Mouse (Mus musculus) brain, adult 2 months (tissue): ENCODE measurements at regions not wholly inside any gene's neighbourhood (a gene's known extent, or its start where the extent isn't known, plus 50 kb on each side); places are given as distances from the start of the nearest gene placed in this dataset.
A peak's percentile ranks its signal among the peaks of the same experiment; 100 is the strongest.

Experiments
- DNase-seq: peaks from one replicate; pipeline ENCODE4 v3.0.0; 2011; ENCODE audit warnings: low read depth, low spot score

DNA sequence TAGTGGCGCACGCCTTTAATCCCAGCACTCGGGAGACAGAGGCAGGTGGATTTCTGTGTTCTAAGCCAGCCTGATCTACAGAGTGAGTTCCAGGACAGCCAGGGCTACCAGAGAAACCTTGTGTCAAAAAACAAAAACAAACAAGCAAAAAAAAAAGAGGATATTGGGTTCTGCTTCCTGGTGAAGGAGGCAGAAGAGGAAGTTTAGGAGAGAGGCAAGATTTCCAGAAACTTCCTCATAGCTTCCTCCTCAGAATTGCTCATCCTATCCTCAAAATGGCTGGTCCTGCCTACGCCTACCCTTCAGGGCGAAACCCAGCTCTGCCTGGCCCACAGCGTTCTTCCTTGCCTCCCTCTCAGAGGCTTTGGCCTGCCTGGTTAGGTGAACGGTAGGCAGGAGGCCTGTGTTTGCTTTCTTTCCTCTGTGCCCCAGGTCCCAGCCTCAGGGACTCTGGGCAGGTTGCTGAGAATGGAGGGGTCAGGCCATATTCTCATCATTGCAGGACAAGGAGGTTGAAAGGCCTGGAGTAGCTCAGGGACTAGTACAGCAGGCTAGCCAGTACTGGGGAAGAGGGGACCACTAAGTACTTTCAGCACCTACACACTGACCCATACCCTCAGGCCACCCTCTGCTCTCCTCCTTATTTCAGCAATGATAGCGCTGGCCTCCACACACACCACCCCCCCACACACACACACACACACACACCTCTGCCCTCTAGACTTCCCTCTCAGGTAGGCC, 79.6 kb downstream of the Zfp36l2 start:
- DNase-seq: no peak

DNA sequence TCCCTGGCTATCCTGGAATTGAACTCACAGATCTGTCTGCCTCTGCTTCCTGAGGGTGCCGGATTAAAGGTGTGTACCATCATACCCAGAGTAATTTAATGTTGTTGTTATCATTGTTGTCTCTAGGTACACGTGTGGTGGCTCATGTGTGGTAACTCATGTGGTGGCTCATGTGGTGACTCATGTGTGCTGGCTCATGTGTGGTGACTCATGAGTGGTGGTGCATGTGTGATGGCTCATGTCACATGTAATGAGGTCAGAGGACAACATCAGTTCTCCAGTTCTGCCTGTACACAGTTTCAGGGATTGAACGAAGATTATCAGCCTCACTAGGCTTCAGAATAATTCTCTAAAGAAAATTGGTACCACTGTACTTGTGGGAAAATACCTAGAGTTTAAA, 80.2 kb downstream of the Zfp36l2 start:
- no peak for DNase-seq

DNA sequence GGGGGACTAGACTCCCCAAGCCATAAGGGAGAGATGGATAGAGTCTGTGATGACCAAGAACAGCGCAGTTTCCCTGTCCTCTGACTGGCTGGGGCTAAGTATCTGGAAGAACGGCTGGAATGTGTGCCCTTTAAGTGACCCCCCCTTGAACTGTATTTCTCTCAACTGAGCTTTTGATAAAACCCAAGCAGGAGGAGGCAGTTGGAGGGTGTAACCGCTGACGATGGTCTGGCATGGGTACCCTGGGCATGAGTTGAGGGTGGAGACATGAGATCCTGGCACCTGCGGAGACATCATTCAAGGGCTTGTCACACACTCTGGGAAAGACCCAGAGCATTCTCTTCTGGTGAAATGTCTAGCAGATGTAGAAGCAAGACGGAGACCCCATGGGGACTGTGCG, 83.5 kb downstream of the Zfp36l2 start:
- DNase-seq: peak; percentile 53

DNA sequence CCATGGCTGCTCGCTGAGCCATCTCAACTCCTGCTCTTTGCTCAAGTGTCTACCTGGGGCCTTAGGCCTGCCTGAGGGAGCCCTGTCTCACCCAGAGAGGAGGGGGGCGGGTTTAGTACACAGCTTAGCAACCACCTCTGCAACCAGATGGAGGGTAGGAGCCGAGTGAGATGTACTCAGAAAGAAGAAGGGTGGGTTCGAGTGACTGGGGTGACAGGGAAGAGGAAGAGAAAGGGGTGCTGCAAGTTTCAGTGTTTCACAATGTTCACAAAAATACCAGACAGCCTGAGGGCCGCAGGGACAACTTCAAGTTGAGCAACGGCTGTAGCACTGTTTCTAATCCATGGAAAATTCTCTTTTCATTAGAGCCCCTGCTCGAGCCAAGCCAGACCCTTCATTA, 84.4 kb downstream of the Zfp36l2 start:
- DNase-seq: peak; percentile 63

DNA sequence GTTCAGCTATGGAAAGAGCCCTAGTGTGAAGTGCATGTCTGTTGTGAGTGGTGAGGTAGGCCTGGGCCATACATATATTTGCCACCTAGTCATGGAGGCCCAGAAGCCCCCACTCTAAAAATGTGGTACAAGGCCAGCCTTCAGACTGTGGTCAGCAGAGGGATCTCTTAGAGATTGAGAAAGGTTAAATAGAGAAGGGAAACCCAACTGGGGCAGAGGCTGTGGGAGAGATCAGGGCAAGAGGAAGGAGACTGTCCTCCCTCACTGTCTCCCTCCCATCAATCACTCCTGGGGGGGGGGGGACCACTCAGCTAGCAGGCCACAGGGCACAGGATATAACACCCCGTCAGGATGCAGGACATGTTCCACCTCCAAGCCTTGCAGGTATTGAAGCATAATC, 86.1 kb downstream of the Zfp36l2 start:
- no peak for DNase-seq

DNA sequence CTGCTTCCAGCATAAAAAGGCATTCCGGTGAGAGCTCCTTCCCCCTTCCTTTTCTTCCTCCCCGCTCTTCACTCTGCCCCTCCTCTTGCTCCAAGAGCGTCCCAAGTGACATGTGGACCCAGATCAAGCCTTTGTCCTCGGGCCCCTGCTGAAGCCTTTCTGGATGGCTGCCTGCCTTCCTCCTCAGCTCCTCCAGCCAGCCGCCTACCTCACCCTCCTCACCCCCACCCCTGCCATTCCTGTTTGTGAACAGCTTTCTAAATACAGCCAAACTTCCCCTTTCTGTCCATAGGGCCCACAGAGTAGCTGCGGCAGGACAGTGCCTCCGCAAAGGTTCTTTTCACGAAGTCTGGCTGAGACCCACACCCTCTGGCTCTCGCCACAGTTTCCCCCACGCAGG, 87.2 kb downstream of the Zfp36l2 start:
- DNase-seq: peak; percentile 53

DNA sequence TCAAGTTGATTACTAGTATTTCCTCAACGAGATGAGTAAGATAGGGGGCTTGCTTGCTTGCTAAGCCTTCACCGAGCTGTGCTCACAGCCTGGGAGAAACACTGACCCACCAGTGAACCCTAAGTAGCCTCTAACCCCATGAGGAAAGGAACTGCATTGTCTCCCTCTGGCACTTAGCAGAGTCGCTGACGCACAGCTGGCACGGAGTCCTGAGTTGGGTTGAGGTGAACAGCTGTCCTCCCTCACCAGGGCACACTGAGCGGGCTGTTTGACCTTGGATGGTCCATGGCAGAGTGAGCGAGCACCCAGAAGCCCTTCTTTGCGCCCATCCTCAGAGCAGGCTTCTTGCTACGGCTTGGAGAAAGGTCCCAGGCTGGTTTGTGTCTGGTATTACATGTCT, 88.0 kb downstream of the Zfp36l2 start:
- peak; percentile 73 for DNase-seq

DNA sequence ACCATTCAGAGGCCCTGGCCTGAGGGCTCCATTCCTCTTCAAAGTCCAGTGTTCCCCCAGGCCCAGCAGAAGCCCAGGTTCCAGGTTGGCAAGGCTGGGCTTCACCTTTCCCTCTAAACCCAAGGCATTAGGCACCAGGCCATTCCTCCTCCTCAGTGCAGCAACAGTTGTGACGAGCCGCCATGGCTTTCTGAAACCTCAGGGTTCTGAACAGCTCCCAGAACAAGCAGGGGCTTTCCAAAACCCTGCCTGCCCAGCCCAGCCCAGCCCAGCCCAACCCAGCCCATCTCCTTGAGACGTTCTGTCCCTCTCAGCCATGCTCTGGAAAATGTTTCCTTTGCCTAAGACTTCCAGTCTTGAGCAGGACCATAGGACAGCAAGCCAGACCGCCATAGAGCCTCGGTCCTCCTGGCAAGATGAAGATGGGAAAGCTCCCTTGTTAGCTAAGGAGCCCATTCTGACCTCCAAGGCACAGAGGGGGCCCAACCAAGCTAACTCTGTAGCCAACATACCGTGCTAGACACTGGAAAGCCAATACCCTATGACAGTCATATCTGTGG, 89.8 kb downstream of the Zfp36l2 start:
- DNase-seq: no peak

DNA sequence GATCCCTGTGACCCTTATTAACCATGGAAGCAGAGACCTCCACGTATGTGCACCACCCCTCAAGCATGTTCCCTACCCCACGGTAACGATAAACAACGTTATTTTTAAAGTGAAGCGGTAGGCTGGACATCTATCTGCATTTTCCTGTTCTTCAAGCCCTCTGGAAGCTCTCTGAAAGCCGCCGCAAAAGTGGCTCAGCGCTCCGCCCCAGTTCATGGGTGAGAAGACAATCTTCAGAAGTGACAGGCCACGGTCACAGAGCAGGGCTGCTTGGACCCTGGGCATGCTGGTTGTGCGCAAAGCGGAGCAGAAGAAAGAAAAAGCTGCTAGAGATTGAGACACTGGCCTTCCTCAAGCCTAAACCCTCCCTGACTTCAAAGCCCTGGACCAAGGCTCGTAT, 90.5 kb downstream of the Zfp36l2 start:
- DNase-seq: no peak

DNA sequence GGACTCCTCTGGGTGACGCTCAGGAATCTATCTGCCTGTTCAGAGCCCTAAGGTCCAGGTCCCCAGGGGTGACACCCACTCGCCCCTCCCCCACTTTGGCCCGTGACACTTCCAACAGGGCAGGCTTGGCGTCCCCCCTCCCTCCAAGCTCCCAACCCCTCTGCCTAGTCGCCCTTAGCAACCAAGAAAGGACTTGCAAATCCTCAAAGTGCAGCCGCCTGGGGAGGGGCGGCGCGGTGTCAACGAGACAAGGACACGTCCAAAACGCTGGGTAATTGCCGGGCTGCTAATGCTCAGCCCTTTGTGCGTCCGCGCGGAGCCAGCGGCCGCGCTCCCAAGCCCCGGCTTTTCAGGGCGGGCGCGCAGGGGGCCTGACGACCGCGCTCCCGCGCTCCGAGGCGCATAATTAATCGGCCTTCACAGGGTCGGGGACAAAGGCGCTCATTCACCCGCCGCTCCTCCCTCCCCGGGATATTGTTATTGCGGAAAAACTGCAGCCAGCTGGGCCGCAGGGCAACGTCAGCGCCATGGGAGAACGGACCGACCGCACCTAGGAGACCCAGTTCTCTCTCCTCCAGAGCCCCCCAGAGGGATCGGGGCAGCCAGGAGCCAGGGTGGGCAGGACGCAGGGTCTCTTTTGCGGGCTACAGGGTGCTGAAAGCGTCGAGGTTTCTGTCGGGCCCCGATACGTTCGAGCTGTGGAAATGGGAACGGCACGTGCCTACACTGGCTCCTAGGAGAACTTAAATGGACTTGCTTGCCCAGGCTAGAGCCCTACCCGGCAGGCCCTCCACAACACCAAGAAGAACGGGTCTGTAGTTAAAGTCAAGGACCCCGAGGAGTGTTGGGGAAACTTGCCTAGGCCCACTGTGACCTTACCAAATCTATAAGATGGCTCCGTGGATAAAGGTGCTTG, 91.1 kb downstream of the Zfp36l2 start:
- peak; percentile 89 for DNase-seq

DNA sequence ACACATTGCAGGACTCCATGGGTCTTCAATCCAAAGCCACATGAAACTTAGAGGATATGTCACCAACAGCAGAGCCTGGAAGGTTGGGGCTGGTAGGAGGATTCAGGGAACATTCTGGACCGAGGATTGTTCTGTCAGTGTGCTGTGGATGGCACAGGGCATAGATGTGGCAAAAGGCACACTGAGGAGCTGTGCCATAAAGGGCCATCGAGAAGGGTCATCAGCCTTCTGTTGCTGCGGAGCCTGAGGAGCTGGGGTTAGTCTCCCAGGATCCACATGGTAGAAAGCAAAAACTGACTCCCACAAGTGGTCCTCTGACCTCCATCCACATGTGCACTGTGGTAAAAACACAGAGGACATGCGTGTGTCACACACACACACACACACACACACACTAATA, 91.9 kb downstream of the Zfp36l2 start:
- no peak for DNase-seq

DNA sequence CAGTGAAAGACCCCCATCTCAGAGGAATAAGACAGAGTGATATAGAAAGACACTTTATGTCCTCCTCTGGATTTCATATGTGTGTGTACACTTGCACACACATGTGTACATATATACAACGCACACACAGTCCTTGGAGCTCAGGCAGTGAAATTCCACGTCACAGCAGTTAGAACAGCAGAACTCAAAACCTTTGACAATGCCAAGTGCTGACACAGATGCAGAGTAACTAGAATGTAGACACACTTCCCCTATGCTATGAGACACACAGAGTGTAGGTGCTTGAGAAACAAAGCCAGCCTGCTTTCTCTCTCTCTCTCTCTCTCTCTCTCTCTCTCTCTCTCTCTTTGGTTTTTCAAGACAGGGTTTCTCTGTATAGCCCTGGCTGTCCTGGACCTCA, 92.7 kb downstream of the Zfp36l2 start:
- DNase-seq: no peak

DNA sequence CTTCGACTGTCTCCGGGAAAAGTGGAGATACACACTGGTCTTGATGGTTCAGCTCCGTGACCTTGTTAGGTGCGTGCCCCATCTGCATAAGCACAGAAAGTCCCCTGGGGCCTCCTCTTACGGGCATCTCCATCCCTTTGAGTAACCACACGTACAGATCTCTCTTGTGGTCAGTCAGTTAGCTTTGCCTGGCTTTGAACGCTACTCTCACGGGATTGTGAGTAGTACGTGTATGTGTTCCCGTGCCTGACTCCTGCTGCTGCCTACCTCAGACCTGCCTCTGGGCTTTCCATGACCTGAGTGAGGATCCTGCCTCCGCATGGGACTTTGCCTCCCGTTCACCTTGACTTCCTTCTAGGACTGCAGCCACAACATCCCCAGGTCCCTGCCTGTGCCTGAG, 101.4 kb downstream of the Zfp36l2 start:
- DNase-seq: no peak

DNA sequence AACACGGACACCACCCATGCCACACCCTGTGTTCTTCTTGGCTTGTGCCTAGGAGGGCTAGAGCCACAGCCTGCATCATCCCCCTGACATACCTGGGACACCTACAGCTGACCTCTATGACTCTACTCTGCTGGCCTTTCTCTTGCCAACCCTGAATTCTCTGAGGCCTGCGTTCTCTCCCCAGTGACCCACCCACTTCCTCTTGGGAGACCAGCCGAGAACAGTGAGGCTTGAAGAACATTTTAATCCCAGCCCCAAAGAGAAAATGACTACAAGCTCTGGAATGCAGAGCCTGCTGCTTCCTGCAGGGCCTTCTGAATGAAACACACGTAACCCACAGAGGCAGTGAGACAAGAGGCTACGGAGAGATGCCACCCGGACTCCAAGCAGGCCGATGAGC, 102.0 kb downstream of the Zfp36l2 start:
- DNase-seq: no peak

DNA sequence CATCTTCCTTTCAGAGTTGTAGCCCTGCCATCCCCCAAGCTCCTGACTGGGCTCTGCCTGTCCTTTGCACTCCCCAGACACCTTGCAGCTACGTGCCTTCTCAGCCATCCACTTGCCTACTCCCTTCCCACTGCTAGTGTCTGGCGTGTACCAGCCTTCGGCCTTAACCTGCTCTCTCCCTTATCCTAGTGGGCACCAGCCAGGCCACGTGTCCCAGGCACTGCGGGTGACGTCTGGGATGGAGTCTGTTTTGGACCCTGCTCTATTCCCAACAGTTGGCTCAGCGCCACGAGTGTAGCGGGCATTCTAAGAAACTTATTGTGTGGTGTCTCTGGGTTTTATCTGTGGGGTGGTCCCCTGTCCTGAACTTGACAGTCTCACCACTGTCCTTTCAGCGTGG, 102.5 kb downstream of the Zfp36l2 start:
- no peak for DNase-seq

DNA sequence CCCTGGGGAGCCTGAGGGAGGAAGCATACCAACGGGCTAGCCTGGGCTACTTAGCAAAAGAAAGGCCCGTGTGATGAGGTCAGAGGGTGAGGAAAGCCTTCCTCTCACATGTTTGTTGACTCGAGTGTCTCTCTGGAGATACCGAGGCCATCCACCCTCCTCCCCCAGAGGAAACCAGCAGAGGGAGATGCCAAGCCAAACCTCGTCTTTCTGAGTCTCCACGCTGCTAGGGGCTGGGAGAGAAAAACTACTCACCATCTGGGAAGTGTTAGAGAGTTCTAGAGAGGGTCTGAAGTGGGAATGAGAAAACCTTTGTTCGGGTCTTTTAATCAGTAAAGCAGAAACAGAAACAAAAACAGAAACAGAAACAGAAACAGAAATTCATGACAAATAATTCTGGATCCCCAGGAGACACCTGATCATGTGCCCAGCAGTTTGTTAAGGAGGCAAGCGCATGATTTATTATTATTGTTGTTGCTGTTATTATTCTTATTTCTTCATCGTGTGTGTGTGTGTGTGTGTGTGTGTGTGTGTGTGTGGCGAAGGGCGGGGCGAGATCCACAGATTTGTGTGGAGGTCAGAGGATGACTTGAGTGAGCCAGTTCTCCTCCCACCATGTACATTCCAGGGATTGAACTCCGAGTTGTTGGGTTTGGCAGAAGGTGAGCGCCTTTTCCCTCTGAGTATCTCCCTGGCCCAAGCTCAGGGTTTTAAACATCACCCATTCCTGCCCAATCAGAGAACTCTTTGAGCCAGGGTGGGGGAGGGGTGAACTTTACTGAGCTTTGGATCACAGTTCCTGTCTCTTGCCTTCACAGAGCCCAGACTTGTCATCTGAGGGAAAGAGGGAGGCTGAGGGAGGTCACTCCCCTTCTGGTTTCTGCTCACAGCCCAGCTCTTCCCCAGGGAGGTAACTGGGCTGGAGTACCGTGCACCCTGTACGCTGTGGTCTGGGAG, 104.2 kb downstream of the Zfp36l2 start:
- DNase-seq: no peak

DNA sequence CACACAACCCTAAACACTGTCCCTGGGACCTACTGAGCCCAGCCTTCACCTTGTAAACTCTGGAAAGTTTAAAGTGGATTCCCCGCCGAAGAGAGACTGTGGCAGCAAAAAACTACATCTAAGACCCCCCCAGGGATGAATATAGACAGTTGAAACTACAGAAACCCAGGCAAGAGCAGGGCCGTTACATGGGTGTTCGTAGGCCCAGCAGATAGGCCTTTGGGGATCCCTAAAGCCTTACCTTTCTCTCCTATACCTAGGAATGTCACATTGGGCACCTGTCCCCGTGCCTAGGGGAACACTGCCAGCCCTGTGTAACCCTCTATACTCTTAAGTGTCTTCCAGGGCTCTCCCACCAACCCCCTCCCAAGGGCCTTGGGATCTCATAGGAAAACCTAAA, 105.2 kb downstream of the Zfp36l2 start:
- DNase-seq: no peak

DNA sequence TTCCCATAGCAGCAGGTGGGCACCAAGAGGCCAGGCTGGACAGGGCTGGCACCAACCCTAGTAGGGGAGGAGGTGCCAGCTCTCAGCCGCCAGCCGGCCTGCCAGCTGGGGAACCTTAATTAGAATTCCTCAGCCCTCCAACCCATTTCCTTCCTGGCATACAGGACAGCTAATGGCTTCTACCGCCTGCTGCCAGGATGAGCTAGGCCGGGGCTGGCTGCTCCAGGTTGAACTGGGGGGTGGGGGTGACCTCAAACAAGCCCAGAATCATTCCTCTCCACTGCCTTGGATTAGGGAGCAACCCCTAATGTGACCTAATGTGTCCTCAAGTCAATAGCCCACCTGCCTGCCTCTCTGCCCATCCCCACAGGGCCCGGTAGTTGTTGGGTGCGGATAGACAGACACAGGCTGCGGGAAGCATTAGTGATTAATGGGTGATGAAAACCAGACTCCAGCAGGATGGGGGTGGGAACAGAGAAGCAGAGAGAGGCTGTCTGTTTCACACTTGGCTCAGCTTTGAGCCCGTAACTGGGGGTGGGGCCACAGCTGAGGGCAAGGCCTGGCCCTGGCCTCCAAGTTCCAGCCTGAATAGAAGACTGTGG, 105.9 kb downstream of the Zfp36l2 start:
- DNase-seq: peak; percentile 85

DNA sequence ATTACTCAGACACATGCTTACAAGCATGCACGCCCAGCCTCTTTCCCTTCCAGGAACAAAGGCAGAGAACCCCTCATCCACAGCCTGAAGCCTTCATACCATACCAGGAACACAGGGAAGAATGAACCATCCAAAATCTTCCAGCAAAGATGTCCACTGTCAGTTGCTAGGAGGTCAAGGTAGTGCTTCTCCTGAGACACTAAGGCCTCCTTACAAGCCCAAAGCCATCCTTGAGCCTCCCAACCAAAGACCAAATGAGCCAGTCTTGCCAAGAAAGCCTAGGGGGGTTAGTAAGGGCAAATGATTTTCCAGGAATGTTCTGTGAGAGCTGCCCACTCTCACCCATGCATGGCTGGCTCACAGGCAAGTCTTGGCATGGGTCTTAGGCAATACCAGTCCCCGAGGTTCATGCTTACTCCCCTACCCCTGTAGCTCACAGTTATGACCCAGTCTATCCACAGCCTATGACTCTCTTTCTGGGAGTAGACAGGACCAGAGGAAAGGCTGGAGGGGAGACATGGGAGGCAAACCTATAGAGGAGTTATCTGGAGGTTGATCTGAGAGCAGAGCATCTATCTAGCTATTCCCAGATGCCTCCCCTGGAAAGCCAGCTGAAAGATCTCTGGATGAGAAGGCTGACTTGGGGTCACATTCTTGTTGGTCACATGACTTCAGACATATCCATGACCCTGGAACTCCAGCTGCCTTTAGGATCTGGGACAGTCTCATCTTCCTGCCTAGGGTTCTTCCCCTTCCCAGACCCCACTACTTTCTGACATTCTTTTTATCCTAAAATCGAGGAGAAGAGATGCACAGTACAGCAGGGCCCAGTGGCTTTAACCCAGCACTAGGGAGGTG, 112.4 kb downstream of the Zfp36l2 start:
- no peak for DNase-seq
